Mouse (Mus musculus) frontal cortex, postnatal 36 days (tissue): ENCODE results near the gene Prkar1b.

Experiments used
- DNase-seq, 2 experiments: peaks; one replicate each; pipeline ENCODE4 v3.0.0; 2022; ENCODE audit warnings: low spot score in 2 of 2

The Prkar1b gene

DNA sequence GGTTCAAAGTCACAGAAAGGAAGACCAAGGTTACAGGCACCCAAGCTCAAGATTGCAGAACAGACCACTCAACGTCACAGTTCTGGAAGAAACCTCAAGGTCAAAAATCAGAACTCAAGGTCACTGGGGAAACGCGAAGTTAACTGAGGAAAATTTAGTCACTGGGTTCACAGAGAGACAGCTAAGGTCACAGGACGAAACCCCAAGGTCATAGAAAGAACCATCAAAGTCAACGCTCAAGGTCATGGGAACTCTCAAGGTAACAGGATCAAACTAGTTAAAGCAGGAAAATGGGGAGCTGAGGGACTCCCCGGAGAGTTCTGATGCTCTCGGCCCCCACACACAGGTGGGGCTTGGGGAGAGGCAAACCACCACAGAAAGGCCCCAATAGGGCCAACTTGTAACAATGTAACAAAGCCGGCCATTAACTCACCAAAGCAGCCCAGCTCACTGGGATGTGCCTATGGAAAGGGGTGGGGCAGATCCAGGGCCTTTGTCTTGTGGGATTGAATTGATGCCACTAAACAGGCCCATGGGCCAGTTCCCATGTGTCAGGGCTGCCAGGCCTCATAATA lies 174.8 kb downstream of the Prkar1b start:
- no peak for DNase-seq

DNA sequence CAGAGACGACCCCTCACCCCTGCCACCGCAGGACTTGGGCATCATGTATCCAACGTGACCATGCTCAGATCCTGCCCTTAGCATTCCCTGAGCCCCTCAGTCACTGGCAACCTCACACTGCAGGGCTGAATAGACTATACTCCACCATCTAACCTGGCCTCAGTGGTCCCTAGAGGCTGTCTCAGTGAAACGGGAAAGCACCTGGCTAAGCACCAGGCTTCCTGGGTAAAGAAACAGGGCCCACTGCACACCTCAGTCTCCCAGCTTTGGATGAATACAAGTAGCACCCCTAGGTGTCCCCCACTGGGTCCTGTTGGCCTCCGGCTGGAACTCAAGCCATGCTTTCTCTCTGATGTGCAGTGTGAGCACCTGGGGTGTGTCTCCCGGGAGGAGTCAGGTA lies 176.3 kb downstream of the Prkar1b start:
- no peak for DNase-seq

DNA sequence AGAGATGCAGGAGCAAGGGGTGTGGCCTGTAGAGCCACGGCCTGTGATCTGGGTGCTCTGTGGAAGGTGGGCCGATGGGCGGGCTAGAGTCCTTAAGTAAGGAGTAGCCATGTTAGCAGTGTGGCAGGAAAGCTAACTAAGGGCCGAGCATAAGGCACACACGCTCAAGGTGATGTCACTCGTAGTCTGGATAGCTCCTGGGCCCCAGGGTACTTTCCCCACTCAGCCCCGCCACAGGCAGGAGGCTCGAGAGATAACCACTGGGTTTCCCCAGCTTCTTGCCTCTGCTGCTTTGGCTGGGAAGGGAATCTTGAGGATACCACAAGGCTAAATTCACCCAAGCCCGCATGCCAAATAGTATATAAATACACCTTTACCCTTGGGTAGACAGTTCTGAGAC lies 178.4 kb downstream of the Prkar1b start:
- no peak for DNase-seq

DNA sequence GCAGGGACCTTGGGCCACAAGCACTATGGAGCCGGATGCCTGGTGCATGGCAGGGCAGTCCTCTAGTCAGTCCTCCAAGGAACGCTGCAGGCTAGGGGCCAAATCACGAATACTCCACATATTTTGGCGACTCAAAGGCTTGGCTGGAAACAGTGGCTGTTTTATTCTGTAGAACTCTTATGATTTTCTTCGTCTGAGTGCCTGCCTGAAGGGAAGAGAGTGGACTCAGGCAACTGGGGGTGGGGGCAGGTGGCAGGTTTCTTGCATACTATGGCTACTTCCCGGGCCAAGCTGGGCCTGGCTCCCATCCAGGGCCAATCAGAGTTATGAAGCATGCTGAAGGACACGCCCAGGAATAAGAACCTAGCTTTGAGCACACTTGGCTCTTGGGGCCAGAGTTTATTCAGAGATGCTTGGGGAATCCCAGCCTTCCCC lies 179.7 kb downstream of the Prkar1b start:
- no peak for DNase-seq
